Mouse (Mus musculus) liver, embryonic 11.5 days (tissue): ENCODE measurements at regions not wholly inside any gene's neighbourhood (a gene's known extent, or its start where the extent isn't known, plus 50 kb on each side); places are given as distances from the start of the nearest gene placed in this dataset.

ENCODE experiments used
- ATAC-seq: fragments of 200-750 bp; cut with Nextera tagmentation; replicated peaks from 2 replicates; pipeline ENCODE4 v1.8.0; 2017; ENCODE audit warnings: moderate number of reproducible peaks, mild to moderate bottlenecking, moderate TSS enrichment, moderate library complexity; ENCODE audit not compliant: low FRiP score
- DNase-seq: peaks from one replicate; pipeline ENCODE4 v3.0.0-alpha.2; 2017; ENCODE audit warnings: low spot score
- H3K27ac ChIP-seq: fragments of 300-500 bp; sonication (generic); 2 replicates; pipeline ENCODE4 v1.5.1; 2014; ENCODE audit warnings: mild to moderate bottlenecking, low read depth, low read length, control low read depth
- H3K27me3 ChIP-seq: fragments of 300-500 bp; sonication (generic); replicated peaks from 2 replicates; pipeline ENCODE4 v1.6.1; 2014; ENCODE audit warnings: low read length, mixed read lengths; ENCODE audit not compliant: control insufficient read depth, insufficient read depth
- H3K36me3 ChIP-seq: fragments of 300-500 bp; sonication (generic); 2 replicates; pipeline ENCODE4 v1.6.1; 2014; ENCODE audit warnings: mild to moderate bottlenecking, low read length, moderate library complexity, mixed read lengths; ENCODE audit not compliant: control insufficient read depth, insufficient read depth
- H3K4me1 ChIP-seq: fragments of 300-500 bp; sonication (generic); replicated peaks from 2 replicates; pipeline ENCODE4 v1.6.1; 2014; ENCODE audit warnings: low read length, mixed read lengths; ENCODE audit not compliant: control insufficient read depth, insufficient read depth
- H3K4me2 ChIP-seq: fragments of 300-500 bp; sonication (generic); 2 replicates; pipeline ENCODE4 v1.6.1; 2014; ENCODE audit warnings: mild to moderate bottlenecking, control low read depth, moderate library complexity
- H3K4me3 ChIP-seq: fragments of 300-500 bp; sonication (generic); 2 replicates; pipeline ENCODE4 v1.5.1; 2014; ENCODE audit warnings: low read depth, low read length, control low read depth
- H3K9ac ChIP-seq: fragments of 300-500 bp; sonication (generic); 2 replicates; pipeline ENCODE4 v1.6.1; 2014; ENCODE audit warnings: low read depth, low read length, control low read depth
- H3K9me3 ChIP-seq: fragments of 300-500 bp; sonication (generic); 2 replicates; pipeline ENCODE4 v1.6.1; 2016; ENCODE audit warnings: low read length, inconsistent platforms, mixed read lengths; ENCODE audit not compliant: control insufficient read depth
- WGBS: fragments of 180-500 bp; shearing (Covaris S2); extraction: QIAGEN DNeasy Blood & Tissue Kit; methylation state at CpG from one replicate; pipeline ENCODE4 v1.1.7; 2014; 5-methylcytosine and 5-hydroxymethylcytosine counted together

DNA sequence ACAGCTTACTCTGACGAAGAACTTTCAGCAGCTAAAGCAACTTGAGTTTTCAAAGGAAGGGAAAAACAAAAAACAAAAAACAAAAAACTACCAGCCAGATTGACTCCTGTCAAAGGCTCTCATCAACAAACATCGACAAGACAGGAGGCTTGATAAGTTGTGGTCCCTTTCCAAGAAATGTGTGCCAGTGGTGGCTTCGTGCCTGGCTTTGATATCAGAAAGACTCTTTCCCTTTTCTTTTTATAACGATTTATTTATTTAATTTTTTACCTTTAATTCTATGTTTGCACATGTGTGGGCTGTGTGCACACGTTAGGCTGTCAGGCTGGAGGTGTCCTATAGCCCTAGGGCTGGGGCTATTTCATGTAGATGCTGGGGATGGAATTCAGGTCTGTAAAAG, 60.4 kb downstream of the Dact1 start:
- Histone ChIP-seq H3K27me3 (no peaks in the 10 kb centered on the region), H3K9ac (no peak overlapping the region), H3K4me3 (no peak overlapping the region), H3K4me1 (no peaks in the 10 kb centered on the region), H3K4me2 (no peak overlapping the region), H3K9me3 (no peaks in the 10 kb centered on the region), H3K27ac (no peak overlapping the region), H3K36me3 (no peaks in the 10 kb centered on the region)
- no peak for ATAC-seq
- 33% methylated on average over 5 of the region's 5 CpGs for WGBS
- DNase-seq: no peak

GRCm38 (mm10) chr12:71371948-71372347, 62.3 kb downstream of the Dact1 start:
- Histone ChIP-seq H3K9ac (no peak overlapping the region), H3K9me3 (no peaks in the 10 kb centered on the region), H3K4me2 (no peak overlapping the region), H3K4me3 (no peak overlapping the region), H3K27ac (no peak overlapping the region), H3K36me3 (no peaks in the 10 kb centered on the region), H3K27me3 (no peaks in the 10 kb centered on the region), H3K4me1 (no peaks in the 10 kb centered on the region)
- WGBS: 74% methylated on average over 5 of the region's 5 CpGs
- ATAC-seq: no peak
- no peak for DNase-seq

DNA sequence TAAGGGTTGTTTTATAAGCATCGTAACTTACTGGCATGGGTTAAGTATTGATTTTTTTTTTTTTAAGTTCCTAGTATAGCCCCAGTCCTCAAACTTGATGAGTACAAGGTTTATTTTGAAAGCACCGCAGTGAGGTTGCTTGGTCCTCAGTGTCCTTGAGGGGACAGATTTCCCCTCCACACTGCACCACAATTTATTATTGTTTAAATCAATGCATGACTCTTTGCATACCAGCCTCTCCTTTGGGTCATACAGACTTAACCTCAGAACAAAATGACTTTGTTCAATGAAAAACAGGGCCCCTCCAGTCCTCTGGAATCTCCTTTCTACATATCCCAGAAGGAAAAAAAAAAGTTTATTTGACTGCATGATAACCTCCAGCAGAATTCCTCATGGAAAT, 63.9 kb downstream of the Dact1 start:
- Histone ChIP-seq H3K9me3 (no peaks in the 10 kb centered on the region), H3K4me1 (no peaks in the 10 kb centered on the region), H3K9ac (no peak overlapping the region), H3K36me3 (no peaks in the 10 kb centered on the region), H3K4me2 (no peak overlapping the region), H3K27ac (no peak overlapping the region), H3K4me3 (no peak overlapping the region), H3K27me3 (no peaks in the 10 kb centered on the region)
- 72% methylated on average over 2 of the region's 2 CpGs for WGBS
- ATAC-seq (no peak), DNase-seq (no peak)

DNA sequence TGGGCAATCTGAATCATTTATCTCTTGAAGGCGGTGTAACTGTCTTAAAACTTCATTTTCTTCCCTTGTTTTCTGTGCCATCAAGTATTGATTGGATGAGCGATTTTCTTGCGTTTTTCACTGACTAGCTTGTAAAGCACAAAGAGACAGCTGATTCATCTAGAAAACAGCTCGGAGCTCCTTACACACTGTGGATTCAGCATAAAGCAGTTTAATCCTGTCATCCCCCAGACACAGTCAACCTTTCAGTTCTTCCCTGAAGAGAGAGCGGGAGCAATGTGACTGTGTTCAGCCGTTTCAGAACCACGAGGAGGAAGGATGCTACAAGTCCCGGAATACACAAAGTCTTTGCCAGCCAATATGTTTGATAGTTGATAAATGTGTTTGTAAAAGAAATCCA, 66.8 kb downstream of the Dact1 start:
- no peak overlapping the region for H3K4me3 ChIP-seq
- no peak overlapping the region for H3K4me2 ChIP-seq

DNA sequence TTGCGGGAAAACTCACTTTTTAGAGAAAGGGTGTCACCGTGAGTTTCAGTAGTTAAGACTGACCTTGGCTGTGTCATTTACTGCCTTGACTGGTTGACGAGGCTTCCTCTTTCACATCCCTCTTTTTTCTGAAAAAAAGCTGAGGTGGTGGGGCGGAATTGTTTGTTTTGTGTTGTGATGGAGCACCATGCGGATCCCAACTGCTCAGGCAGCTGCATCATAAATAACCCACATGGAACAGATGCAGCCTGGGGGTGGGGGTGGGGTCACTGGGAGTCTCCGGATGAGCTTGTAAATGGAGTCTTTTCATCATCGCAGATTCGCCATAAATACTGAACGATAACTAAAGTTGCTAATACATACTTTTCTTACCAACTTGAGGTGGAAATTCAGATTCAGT, 67.3 kb downstream of the Dact1 start:
- no peak overlapping the region for H3K4me3 ChIP-seq
- no peak overlapping the region for H3K9ac ChIP-seq
- no peaks in the 10 kb centered on the region for H3K36me3 ChIP-seq
- H3K4me1 ChIP-seq: no peaks in the 10 kb centered on the region
- no peaks in the 10 kb centered on the region for H3K27me3 ChIP-seq
- DNase-seq (no peak), ATAC-seq (no peak)
- 59% methylated on average over 9 of the region's 9 CpGs for WGBS
- H3K9me3 ChIP-seq: no peaks in the 10 kb centered on the region
- no peak overlapping the region for H3K27ac ChIP-seq
- no peak overlapping the region for H3K4me2 ChIP-seq

More for the DNA sequence above, 66.8 kb downstream of the Dact1 start:
- no peak overlapping the region for H3K27ac ChIP-seq
- no peaks in the 10 kb centered on the region for H3K9me3 ChIP-seq
- DNase-seq: no peak
- H3K9ac ChIP-seq: no peak overlapping the region
- H3K27me3 ChIP-seq: no peaks in the 10 kb centered on the region
- no peak for ATAC-seq
- 63% methylated on average over 8 of the region's 8 CpGs for WGBS
- no peaks in the 10 kb centered on the region for H3K36me3 ChIP-seq
- H3K4me1 ChIP-seq: no peaks in the 10 kb centered on the region

- no peak overlapping the region for H3K9ac ChIP-seq
- no peak for ATAC-seq
- no peak overlapping the region for H3K27ac ChIP-seq
- 79% methylated on average over 8 of the region's 8 CpGs for WGBS
- H3K27me3 ChIP-seq: no peaks in the 10 kb centered on the region
- H3K4me1 ChIP-seq: no peaks in the 10 kb centered on the region
- H3K9me3 ChIP-seq: no peaks in the 10 kb centered on the region
- H3K4me2 ChIP-seq: no peak overlapping the region
- no peak for DNase-seq
- H3K36me3 ChIP-seq: no peaks in the 10 kb centered on the region
- H3K4me3 ChIP-seq: no peak overlapping the region
These were observed 70.1 kb downstream of the Dact1 start for GRCm38 (mm10) chr12:71379626-71380423.

- 81% methylated on average over 3 of the region's 3 CpGs for WGBS
- H3K36me3 ChIP-seq: no peaks in the 10 kb centered on the region
- DNase-seq (no peak), ATAC-seq (no peak)
- no peak overlapping the region for H3K4me3 ChIP-seq
- no peaks in the 10 kb centered on the region for H3K27me3 ChIP-seq
- H3K9ac ChIP-seq: no peak overlapping the region
- H3K4me1 ChIP-seq: no peaks in the 10 kb centered on the region
- no peak overlapping the region for H3K27ac ChIP-seq
- no peaks in the 10 kb centered on the region for H3K9me3 ChIP-seq
- H3K4me2 ChIP-seq: no peak overlapping the region
These were observed 70.7 kb downstream of the Dact1 start for GRCm38 (mm10) chr12:71380424-71380761.

- no peaks in the 10 kb centered on the region for H3K36me3 ChIP-seq
- H3K9ac ChIP-seq: no peak overlapping the region
- ATAC-seq (no peak), DNase-seq (no peak)
- no peak overlapping the region for H3K27ac ChIP-seq
- no peaks in the 10 kb centered on the region for H3K27me3 ChIP-seq
- no peak overlapping the region for H3K4me2 ChIP-seq
- WGBS: 74% methylated on average over 3 of the region's 3 CpGs
- no peak overlapping the region for H3K4me3 ChIP-seq
- H3K9me3 ChIP-seq: no peaks in the 10 kb centered on the region
- no peaks in the 10 kb centered on the region for H3K4me1 ChIP-seq
These were observed 76.6 kb downstream of the Dact1 start for GRCm38 (mm10) chr12:71386251-71386650.

- H3K9me3 ChIP-seq: no peaks in the 10 kb centered on the region
- H3K4me1 ChIP-seq: no peaks in the 10 kb centered on the region
- ATAC-seq: no peak
- no peaks in the 10 kb centered on the region for H3K36me3 ChIP-seq
- H3K27ac ChIP-seq: no peak overlapping the region
- no peak overlapping the region for H3K4me2 ChIP-seq
- WGBS: 68% methylated on average over 6 of the region's 6 CpGs
- H3K27me3 ChIP-seq: no peaks in the 10 kb centered on the region
- H3K9ac ChIP-seq: no peak overlapping the region
- no peak for DNase-seq
- no peak overlapping the region for H3K4me3 ChIP-seq
These were observed 81.8 kb downstream of the Dact1 start for GRCm38 (mm10) chr12:71391481-71391880.
